Mouse (Mus musculus) midbrain, postnatal 0 days (tissue): ENCODE measurements around the gene Sec14l2. TPM values are rescaled to one million over a fixed set of nuclear protein-coding genes. Genes with fewer than 3 reads are reported as not detected.

Experiments used
- ATAC-seq: fragments of 200-750 bp; cut with Nextera tagmentation; 2 replicates; pipeline ENCODE4 v1.8.0; 2017; ENCODE audit warnings: moderate number of reproducible peaks, mild to moderate bottlenecking, moderate TSS enrichment, moderate library complexity; ENCODE audit not compliant: low FRiP score
- DNase-seq: peaks from one replicate; pipeline ENCODE4 v3.0.0-alpha.2; 2015; ENCODE audit warnings: low spot score
- H3K27ac ChIP-seq: fragments of 300-500 bp; sonication (generic); 2 replicates; pipeline ENCODE4 v1.5.1; 2014; ENCODE audit warnings: low read depth, mild to moderate bottlenecking, low read length, mixed read lengths
- H3K27me3 ChIP-seq: fragments of 300-500 bp; sonication (generic); 2 replicates; pipeline ENCODE4 v1.6.1; 2014; ENCODE audit warnings: low read length, control low read depth, mixed read lengths; ENCODE audit not compliant: insufficient read depth
- H3K36me3 ChIP-seq: fragments of 300-500 bp; sonication (generic); 2 replicates; pipeline ENCODE4 v1.6.1; 2014; ENCODE audit warnings: low read length, control low read depth, mixed read lengths; ENCODE audit not compliant: insufficient read depth
- H3K4me1 ChIP-seq: fragments of 300-500 bp; sonication (generic); 2 replicates; pipeline ENCODE4 v1.6.1; 2014; ENCODE audit warnings: mild to moderate bottlenecking, control low read depth, antibody characterized with exemption, low read length, mixed read lengths; ENCODE audit not compliant: insufficient read depth
- H3K4me2 ChIP-seq: fragments of 300-500 bp; sonication (generic); 2 replicates; pipeline ENCODE4 v1.6.1; 2014; ENCODE audit warnings: low read depth, mild to moderate bottlenecking, low read length, mixed read lengths; ENCODE audit not compliant: poor library complexity, severe bottlenecking
- H3K4me3 ChIP-seq: fragments of 300-500 bp; sonication (generic); 2 replicates; pipeline ENCODE4 v1.5.1; 2014; ENCODE audit warnings: low read depth, mild to moderate bottlenecking, low read length, moderate library complexity
- H3K9ac ChIP-seq: fragments of 300-500 bp; sonication (generic); replicated peaks from 2 replicates; pipeline ENCODE4 v1.6.1; 2014; ENCODE audit warnings: mild to moderate bottlenecking, low read length, moderate library complexity, mixed read lengths; ENCODE audit not compliant: poor library complexity, severe bottlenecking
- H3K9me3 ChIP-seq: fragments of 300-500 bp; sonication (generic); 2 replicates; pipeline ENCODE4 v1.6.1; 2016; ENCODE audit warnings: low read length, control low read depth
- CTCF ChIP-seq: IDR thresholded peaks from 2 replicates; pipeline ENCODE4 v1.5.1; 2016; ENCODE audit warnings: antibody characterized with exemption, mild to moderate bottlenecking
- WGBS: fragments of 180-500 bp; shearing (Covaris S2); extraction: QIAGEN DNeasy Blood & Tissue Kit; methylation state at CpG from one replicate; pipeline ENCODE4 v1.1.7; 2014; 5-methylcytosine and 5-hydroxymethylcytosine counted together
- polyA plus RNA-seq: library from polyadenylated mRNA; unstranded; fragments of >200 nt; fragmentation: Nextera tagmentation; extraction: Ambion mirVana; gene quantifications from 2 replicates; pipeline ENCODE4 v1.2.1, GENCODE M21; 2015
- total RNA-seq: library from RNA; depleted of rRNA; stranded (reverse); fragments of >200 nt; gene quantifications from 2 replicates; pipeline ENCODE4 v1.2.3, GENCODE M21; 2014

The Sec14l2 gene
- total and polyA plus RNA-seq, 2 experiments from 2014 or later = 5.5 to 13.2 TPM

- no peak for TF ChIP-seq CTCF
- Histone ChIP-seq H3K9me3 (no peaks in the 10 kb centered on the region), H3K36me3 (0 out of 2 replicates have a peak, but pooled peaks cover 7% of the 10 kb centered on the region), H3K4me3 (no peak overlapping the region), H3K4me2 (no peak overlapping the region), H3K9ac (no peak overlapping the region), H3K27ac (no peak overlapping the region), H3K27me3 (no peaks in the 10 kb centered on the region), H3K4me1 (no peaks in the 10 kb centered on the region)
- ATAC-seq = no peak
- 38% methylated on average over 2 of the region's 2 CpGs for WGBS
- DNase-seq = peak; percentile 42
Measured at GRCm38 (mm10) chr11:4087267-4087666, 35.9 kb downstream of the Sec14l2 start.

- DNase-seq (no peak), ATAC-seq (no peak)
- no peak overlapping the region for H3K9ac ChIP-seq
- no peak for TF ChIP-seq CTCF
- no peak overlapping the region for H3K4me3 ChIP-seq
- H3K27me3 ChIP-seq = no peaks in the 10 kb centered on the region
- H3K4me1 ChIP-seq = no peaks in the 10 kb centered on the region
- no peak overlapping the region for H3K4me2 ChIP-seq
- no peak overlapping the region for H3K27ac ChIP-seq
- H3K9me3 ChIP-seq = no peaks in the 10 kb centered on the region
- WGBS = 32% methylated on average over 1 of the region's 1 CpGs
- H3K36me3 ChIP-seq = 0 out of 2 replicates have a peak, but pooled peaks cover 4% of the 10 kb centered on the region
Measured at GRCm38 (mm10) chr11:4086246-4086645, 37.0 kb downstream of the Sec14l2 start.

GRCm38 (mm10) chr11:4083316-4084078, 39.7 kb downstream of the Sec14l2 start:
- H3K9ac ChIP-seq = no peak overlapping the region
- no peaks in the 10 kb centered on the region for H3K27me3 ChIP-seq
- H3K4me1 ChIP-seq = no peaks in the 10 kb centered on the region
- 36% methylated on average over 5 of the region's 5 CpGs for WGBS
- no peak overlapping the region for H3K27ac ChIP-seq
- peak; percentile 92 for TF ChIP-seq CTCF
- no peak overlapping the region for H3K4me3 ChIP-seq
- peak; percentile 47; the same call in 1 of the 2 replicates for ATAC-seq
- H3K4me2 ChIP-seq = no peak overlapping the region
- no peaks in the 10 kb centered on the region for H3K36me3 ChIP-seq
- peak; percentile 93 for DNase-seq
- no peaks in the 10 kb centered on the region for H3K9me3 ChIP-seq

GRCm38 (mm10) chr11:4080219-4080618, 43.0 kb downstream of the Sec14l2 start:
- peak; percentile 87 for TF ChIP-seq CTCF

GRCm38 (mm10) chr11:4078267-4078933, 44.8 kb downstream of the Sec14l2 start:
- Histone ChIP-seq H3K9me3 (no peaks in the 10 kb centered on the region), H3K9ac (no peak overlapping the region), H3K36me3 (no peaks in the 10 kb centered on the region), H3K4me3 (no peak overlapping the region), H3K27ac (no peak overlapping the region), H3K4me2 (no peak overlapping the region), H3K4me1 (no peaks in the 10 kb centered on the region), H3K27me3 (no peaks in the 10 kb centered on the region)
- ATAC-seq (no peak), DNase-seq (no peak)
- WGBS = 77% methylated on average over 7 of the region's 7 CpGs
- no peak for TF ChIP-seq CTCF

More at GRCm38 (mm10) chr11:4080219-4080618, 43.0 kb downstream of the Sec14l2 start:
- Histone ChIP-seq H3K36me3 (no peaks in the 10 kb centered on the region), H3K4me1 (no peaks in the 10 kb centered on the region), H3K4me3 (no peak overlapping the region), H3K9me3 (no peaks in the 10 kb centered on the region), H3K27ac (no peak overlapping the region), H3K27me3 (no peaks in the 10 kb centered on the region), H3K4me2 (no peak overlapping the region), H3K9ac (no peak overlapping the region)
- WGBS = 15% methylated on average over 4 of the region's 4 CpGs
- DNase-seq = peak; percentile 56
- ATAC-seq = no peak

GRCm38 (mm10) chr11:4076633-4077032, 46.6 kb downstream of the Sec14l2 start:
- 16% methylated on average over 8 of the region's 8 CpGs for WGBS
- ATAC-seq = no peak
- no peak for DNase-seq

More at GRCm38 (mm10) chr11:4076633-4077032, 46.6 kb downstream of the Sec14l2 start:
- Histone ChIP-seq H3K4me2 (no peak overlapping the region), H3K36me3 (no peaks in the 10 kb centered on the region), H3K27ac (no peak overlapping the region), H3K9me3 (no peaks in the 10 kb centered on the region), H3K9ac (no peak overlapping the region), H3K4me3 (no peak overlapping the region), H3K27me3 (no peaks in the 10 kb centered on the region), H3K4me1 (no peaks in the 10 kb centered on the region)
- no peak for TF ChIP-seq CTCF
